Mouse (Mus musculus) heart, adult 2 months (tissue): Measurements from ENCODE around the gene Epha1.

Experiments used
- CTCF ChIP-seq: fragments of 200-600 bp; IDR thresholded peaks from 2 replicates; pipeline ENCODE4 v1.8.1; 2022; ENCODE audit warnings: antibody characterized with exemption, mild to moderate bottlenecking, moderate library complexity
- EP300 ChIP-seq: fragments of 200-500 bp; IDR thresholded peaks from 2 replicates; pipeline ENCODE4 v1.6.1; 2011; ENCODE audit warnings: low read depth, low read length, control low read depth; ENCODE audit not compliant: insufficient read depth
- POLR2A ChIP-seq: fragments of 200-500 bp; IDR thresholded peaks from 2 replicates; pipeline ENCODE4 v1.6.1; 2011; ENCODE audit warnings: mild to moderate bottlenecking, low read depth, low read length, control low read depth; ENCODE audit not compliant: insufficient read depth

DNA sequence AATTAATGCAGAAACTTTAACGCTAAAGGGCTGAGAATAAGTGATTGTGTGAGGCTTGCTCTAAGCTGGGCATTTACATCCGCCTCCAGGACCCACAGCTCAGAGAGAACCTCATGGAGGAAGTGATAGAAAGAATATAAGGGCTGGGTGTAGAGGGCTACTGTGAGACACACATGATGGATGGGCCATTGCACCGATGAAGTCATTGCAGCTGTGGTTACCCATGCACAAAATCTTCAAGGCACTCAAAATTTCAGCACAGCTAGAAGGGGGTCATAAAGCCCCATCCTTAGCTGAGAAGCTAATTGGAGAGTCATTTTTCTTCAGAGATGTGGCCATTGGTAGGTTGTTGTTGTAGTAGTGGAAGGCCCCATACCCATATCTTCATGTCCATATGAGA, 25.2 kb upstream of the Epha1 start:
- TF ChIP-seq EP300 (no peak), CTCF (no peak), POLR2A (no peak)
